Mouse (Mus musculus) forelimb bud, embryonic 11.5 days (tissue): ENCODE results near the gene 2010111I01Rik.

Experiments
- DNase-seq: peaks from one replicate; pipeline ENCODE4 v3.0.0-alpha.2; 2012; ENCODE audit warnings: low read depth, low spot score

The 2010111I01Rik gene

GRCm38 (mm10) chr13:63151028-63151738 lies 186.5 kb downstream of the 2010111I01Rik start:
- no peak for DNase-seq

- no peak for DNase-seq
These were observed 187.8 kb downstream of the 2010111I01Rik start for GRCm38 (mm10) chr13:63152498-63152897.

DNA sequence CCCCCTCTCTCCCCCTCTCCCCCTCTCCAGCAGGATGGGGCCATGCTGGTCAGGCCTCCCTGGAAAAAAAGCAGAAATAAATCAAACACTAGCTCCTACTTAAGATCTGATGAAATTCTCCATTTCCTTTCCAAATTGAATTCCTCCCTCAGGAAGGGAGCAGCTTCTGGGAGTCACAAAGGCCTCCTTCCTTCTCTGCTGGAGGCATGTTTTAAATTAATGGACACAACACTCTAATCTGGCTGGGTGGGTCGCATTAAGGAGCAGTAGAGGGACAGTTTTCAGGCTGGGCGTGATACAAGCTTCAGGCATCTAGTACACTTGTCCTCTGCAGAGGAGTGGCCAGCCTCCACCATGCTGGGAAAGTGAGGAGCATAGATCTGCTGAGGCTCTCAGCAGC lies 188.7 kb downstream of the 2010111I01Rik start:
- DNase-seq: peak; percentile 43

DNA sequence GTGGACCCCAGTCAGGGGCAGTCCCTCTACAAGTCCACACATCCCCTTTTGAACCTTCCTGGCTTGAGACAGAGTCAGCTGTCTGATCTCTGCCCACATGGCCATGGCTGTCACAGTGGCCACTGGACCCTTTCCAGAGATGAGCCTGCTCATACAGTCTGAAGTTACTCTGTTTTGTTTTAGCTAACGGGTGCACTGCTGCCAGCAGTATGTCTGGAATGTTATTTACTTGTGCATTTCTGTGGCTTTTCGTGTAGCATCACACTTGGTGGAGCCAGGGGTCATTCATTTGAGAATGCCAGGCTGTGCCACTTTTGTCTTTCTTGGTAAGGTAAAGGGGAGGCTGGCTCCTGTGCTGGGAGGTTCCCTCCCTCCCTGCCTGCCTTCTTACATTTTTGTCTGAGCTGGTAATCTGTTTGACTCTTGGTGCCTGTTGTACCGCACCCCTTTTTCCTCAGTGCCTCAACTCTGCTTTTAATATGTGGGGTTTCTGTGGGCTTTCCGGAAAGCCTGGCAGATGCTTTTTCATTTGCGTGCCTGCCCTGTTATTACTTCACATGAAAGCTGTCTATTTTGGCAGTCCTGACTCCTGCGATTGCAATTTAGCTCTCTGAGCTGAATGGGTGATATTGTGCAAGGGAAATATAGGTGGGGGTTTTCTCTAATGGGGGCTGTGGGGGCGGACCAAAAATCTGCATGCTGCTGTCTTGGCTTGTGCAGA lies 190.3 kb downstream of the 2010111I01Rik start:
- DNase-seq: no peak

GRCm38 (mm10) chr13:63156264-63156663 lies 191.6 kb downstream of the 2010111I01Rik start:
- peak; percentile 31 for DNase-seq

DNA sequence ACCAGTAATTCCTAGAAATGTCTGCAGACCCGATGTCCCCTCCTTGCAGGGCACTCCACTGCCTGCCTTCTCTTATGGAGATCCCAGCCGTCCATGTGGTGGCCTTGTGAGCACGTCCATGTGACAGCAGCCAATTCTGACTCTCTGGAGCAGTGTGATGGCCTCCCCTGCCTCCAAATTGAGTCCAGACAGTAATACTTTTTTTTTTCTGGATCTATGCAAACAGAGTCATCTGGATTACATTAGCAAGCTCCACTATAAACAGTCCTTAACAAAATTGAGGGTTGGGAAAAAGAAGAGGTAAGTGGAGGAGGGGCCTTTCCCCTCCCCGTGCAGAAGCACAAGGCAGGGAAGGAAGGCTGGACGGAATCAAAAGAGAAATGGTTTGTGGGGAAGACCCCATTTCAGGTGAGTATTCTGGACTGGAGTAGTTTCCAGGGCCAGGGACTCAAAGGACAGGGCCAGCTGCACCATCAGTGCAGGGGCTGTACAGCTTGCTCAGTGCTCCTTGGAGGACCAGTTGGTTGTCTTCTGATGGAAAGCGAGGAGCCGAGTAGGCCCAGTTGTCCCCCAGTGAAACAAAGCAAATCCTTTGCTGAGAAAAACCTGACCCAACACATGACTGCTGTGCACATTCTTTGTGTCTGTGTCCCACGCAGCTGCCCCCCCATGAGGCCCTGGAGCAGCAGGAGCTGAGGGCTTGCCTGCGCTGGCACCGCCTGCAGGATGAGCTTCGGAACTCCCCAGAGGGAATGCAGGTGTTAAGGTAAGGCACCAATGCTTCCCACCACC lies 205.8 kb downstream of the 2010111I01Rik start:
- peak; percentile 76 for DNase-seq

GRCm38 (mm10) chr13:63171347-63172096 lies 206.8 kb downstream of the 2010111I01Rik start:
- DNase-seq: peak; percentile 85

DNA sequence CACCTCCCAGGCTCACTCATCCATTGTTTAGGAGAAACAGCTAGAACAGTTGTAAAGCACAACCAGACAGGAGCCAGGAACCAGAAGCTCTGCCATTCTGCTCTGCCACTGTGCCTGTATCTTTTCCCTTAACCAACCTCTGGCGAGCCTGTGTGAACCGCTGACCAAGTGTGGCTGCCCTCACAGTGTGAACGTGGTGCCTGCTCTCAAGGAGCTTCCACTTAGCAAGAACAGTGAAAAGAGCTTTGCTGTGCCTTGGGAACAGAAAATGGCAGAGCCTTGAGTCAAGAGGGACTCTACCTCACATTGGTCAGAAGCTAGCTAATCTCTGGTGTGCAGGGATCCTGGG lies 207.4 kb downstream of the 2010111I01Rik start:
- DNase-seq: no peak

- DNase-seq: no peak
These were observed 209.7 kb downstream of the 2010111I01Rik start for GRCm38 (mm10) chr13:63174252-63175020.

DNA sequence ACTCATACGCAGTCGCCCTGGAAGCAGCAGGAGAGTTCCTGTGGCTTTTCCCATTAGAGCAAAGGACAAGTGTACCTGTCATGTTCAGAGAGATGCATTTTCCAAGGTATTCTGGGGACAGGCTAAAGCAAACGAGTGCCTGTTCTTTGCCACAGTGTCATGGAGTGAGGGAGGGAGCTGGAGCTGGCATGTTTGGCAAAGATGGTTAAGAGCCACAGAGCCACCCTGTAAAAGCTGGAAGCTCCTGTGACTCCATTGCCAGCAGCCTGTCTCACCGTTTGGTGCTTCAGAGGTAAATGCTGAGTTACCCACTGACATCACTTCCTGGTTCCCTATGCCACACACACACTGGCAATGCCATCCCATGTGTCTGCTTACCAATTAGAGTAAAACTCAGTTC lies 211.4 kb downstream of the 2010111I01Rik start:
- DNase-seq: no peak

- DNase-seq: no peak
These were observed 212.5 kb downstream of the 2010111I01Rik start for GRCm38 (mm10) chr13:63177232-63177631.

DNA sequence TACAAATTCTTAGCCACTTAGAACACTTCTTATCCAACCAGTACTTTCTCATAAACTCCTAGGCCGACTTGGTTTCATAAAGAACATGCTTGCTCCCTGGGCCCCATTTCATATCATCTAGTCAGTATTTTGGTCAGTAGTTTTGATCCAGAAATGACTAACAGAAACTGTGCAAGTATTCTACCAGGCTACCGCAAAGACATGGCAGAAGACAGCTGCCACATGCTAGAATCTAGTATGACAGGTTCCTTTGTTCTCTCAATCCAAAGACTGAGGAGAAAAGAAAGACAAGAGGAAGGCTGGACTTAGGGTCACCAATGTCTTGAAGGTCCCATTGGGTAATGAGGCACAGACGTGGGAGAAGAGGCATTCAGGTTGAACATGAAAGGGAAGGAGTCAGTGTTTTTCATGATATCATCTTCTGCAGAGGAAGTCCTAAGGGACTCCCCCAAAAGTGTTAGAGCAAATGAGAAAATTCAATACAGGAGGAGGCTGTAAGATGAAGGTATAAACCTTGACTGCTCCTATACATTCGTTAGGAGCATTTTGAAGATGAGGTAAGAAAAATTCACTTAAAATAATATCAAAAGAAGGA lies 216.0 kb downstream of the 2010111I01Rik start:
- no peak for DNase-seq

DNA sequence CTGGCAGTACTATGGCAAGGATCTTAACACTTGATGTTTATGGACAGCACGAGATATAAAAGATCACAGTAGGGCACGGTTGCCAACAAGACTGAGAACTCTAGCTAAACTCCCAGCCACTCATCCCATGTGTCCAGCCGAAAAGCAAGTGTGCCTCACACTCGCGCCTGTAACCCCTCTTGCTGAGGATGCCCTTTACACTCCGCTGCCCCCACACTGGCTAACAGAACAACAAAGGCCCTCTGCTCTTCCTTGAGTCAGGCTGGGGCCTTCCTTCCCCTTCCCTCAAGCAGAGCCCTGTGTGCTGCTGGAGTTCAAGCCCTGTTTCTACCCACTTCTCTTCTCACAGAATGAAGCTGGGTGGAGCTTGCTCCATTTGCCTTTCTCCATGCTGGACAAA lies 220.3 kb downstream of the 2010111I01Rik start:
- no peak for DNase-seq

DNA sequence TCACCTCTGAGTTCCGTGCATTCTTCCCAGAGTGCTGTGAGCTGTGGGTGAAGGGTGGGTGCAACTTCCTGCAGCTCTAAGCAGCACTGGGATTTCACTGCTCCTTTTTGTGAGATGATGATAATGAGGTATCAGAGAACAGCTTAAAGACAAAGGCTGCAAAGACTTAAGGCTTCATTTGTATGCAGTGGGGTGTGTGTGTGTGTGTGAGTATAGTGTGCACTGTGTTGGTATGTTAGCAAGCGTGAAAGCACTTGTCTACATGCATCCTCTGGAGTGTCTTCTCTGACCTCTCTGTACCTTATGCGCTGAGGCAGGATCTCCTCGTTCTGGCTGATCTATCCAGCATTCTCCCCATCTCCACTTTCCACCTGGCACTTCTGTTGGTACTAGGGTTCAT lies 221.5 kb downstream of the 2010111I01Rik start:
- no peak for DNase-seq

DNA sequence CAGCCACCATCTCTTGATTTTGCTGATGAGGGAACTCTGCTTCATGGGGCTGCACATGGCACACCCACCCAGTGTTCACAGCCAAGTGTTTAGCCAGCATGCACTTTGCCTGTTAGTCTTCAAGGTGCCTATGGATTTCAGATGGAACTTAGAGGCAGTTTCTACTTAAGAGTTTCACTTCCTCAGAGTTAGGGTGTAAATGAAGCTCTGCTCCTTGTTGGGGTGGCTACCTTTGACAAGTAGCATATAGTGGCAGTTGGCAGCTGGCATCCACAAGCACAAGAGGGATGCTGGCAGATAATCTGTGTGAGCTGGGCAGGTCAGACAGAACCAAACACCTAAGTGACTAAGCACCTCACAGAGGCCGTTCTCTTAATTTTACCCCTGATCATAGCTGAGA lies 221.9 kb downstream of the 2010111I01Rik start:
- DNase-seq: no peak

DNA sequence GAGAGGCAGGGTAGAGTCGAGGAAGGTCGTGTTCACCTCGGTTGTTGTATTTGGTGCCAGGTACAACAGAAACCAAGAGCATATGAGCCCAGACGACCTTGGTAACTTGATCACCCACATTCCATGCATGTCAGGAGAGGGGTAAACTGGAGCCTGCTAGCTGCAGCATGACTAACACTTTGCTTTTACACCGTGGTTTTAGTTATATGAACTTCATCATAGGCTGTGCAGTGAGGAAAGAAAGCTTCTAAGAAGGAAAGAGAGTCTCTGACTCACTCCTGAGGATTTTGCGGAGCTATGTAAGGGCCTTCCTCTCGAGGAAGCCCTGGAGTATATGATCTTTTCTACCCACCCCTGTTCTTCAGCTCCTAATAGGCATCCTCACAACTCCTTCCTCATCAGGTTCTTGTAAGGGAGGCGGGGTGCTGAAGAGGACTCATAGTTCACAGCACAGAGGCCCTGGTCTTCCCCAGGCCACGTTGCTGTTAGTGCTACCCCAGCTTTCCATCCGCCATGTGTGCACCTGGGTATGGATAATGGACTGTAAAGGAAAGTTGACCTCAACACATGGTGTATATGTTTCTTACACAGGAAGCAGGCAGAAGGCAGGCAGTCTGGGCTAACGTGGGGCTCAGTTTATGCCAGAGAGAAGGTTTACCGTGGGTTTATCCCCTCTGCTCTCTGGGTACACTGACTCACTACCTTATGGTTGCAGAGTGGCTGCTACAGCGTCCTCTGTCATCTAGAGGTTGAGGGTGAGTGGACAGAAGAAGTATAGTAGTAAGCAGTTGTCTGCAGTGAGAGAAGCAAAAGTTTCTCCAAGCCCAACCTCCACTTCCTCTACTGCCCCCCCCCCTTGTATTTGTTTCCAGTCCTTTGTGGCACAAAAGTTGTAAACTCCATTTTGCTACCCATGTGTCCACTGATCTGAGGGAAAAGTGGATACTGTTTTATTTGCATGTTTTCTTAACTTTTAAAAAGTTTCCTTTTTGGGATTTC lies 222.8 kb downstream of the 2010111I01Rik start:
- DNase-seq: peak; percentile 64

- DNase-seq: no peak
These were observed 223.6 kb downstream of the 2010111I01Rik start for GRCm38 (mm10) chr13:63188306-63188705.

DNA sequence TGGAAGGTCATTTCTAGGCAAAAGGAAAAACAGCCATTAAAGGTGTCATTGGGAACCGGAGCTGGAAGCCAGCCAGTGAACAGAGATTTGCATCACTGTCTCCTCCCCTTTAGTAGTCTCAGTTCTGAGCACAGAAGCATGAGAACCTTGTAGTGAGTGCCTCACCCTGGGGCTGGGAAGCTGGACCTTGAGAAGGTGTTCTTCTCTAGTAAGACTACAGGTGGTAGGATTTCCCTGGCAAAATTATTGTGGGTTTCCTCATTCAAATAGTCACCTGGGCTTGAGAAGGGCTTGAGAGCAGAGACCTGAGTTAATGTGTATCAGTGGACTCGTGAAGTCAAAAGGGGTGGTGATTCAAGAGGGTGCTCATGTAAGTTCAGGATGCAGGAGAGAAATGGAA lies 224.1 kb downstream of the 2010111I01Rik start:
- no peak for DNase-seq

- no peak for DNase-seq
These were observed 228.7 kb downstream of the 2010111I01Rik start for GRCm38 (mm10) chr13:63193423-63193822.
